Mouse (Mus musculus) ES-E14 (cell line): ENCODE data around the gene Rapgef6. TPM values are rescaled to one million over a fixed set of nuclear protein-coding genes. Genes with fewer than 3 reads are reported as not detected.

ENCODE experiments used
- DNase-seq: peaks from one replicate; pipeline ENCODE4 v3.0.0-alpha.2; 2013; ENCODE audit warnings: low read depth, low spot score
- H3K27ac ChIP-seq: 2 replicates; pipeline ENCODE4 v1.5.1; 2012; ENCODE audit warnings: low read depth, mild to moderate bottlenecking, low read length, moderate library complexity, mixed read lengths; ENCODE audit not compliant: poor library complexity, insufficient read depth, severe bottlenecking
- H3K36me3 ChIP-seq: 2 replicates; pipeline ENCODE4 v1.6.1; 2012; ENCODE audit warnings: mild to moderate bottlenecking, low read length, moderate library complexity, mixed read lengths; ENCODE audit not compliant: control insufficient read depth, poor library complexity, insufficient read depth, severe bottlenecking
- H3K4me1 ChIP-seq, 2 experiments: fragments of 150-350 bp in 1 of 2; sonication (generic) in 1 of 2; 2 replicates each; pipeline ENCODE4 v1.6.1; 2012; ENCODE audit warnings: low read length in 2 of 2, mild to moderate bottlenecking in 1 of 2, mixed read lengths in 1 of 2; ENCODE audit not compliant: control insufficient read depth in 2 of 2, insufficient read depth in 2 of 2, poor library complexity in 1 of 2
- H3K4me3 ChIP-seq, 2 experiments: fragments of 150-350 bp in 1 of 2; sonication (generic) in 1 of 2; 2 replicates each; pipeline ENCODE4 v1.5.1; 2012; ENCODE audit warnings: low read length in 2 of 2, low read depth in 1 of 2, mild to moderate bottlenecking in 1 of 2, mixed read lengths in 1 of 2; ENCODE audit not compliant: insufficient read depth in 1 of 2, poor library complexity in 1 of 2, severe bottlenecking in 1 of 2
- H3K9ac ChIP-seq: 2 replicates; pipeline ENCODE4 v1.6.1; 2012; ENCODE audit warnings: low read depth, mild to moderate bottlenecking, low read length, mixed read lengths; ENCODE audit not compliant: poor library complexity, insufficient read depth, severe bottlenecking
- H3K9me3 ChIP-seq: fragments of 150-350 bp; sonication (generic); 2 replicates; pipeline ENCODE4 v1.6.1; 2012; ENCODE audit warnings: low read depth, mild to moderate bottlenecking, low read length; ENCODE audit not compliant: control insufficient read depth, insufficient read depth
- CHD2 ChIP-seq: IDR thresholded peaks from 2 replicates; pipeline ENCODE4 v1.6.1; 2014; ENCODE audit warnings: mild to moderate bottlenecking, low read depth, low read length, inconsistent platforms
- HCFC1 ChIP-seq: IDR thresholded peaks from 2 replicates; pipeline ENCODE4 v1.6.1; 2012; ENCODE audit warnings: low read length, inconsistent platforms, borderline replicate concordance; ENCODE audit not compliant: insufficient read depth
- MAFK ChIP-seq: IDR thresholded peaks from 2 replicates; pipeline ENCODE4 v1.6.1; 2014; ENCODE audit warnings: mild to moderate bottlenecking, low read depth, low read length, inconsistent platforms; ENCODE audit not compliant: insufficient read depth
- ZC3H11A ChIP-seq: IDR thresholded peaks from 2 replicates; pipeline ENCODE4 v1.6.1; 2012; ENCODE audit warnings: low read depth, mild to moderate bottlenecking, inconsistent platforms, low read length, borderline replicate concordance
- ZNF384 ChIP-seq: IDR thresholded peaks from 2 replicates; pipeline ENCODE4 v1.6.1; 2012; ENCODE audit warnings: low read depth, low read length, inconsistent platforms
- in situ Hi-C, 2 experiments: fragments of 600-800 bp; cut with MboI; formaldehyde crosslinking; loops; one replicate each; pipeline ENCODE4 v1.15.1; 2025; ENCODE audit warnings: low sequenced_read_pairs in 2 of 2, inconsistent platforms in 1 of 2; ENCODE audit not compliant: unreplicated experiment in 2 of 2
- total RNA-seq: library from RNA; depleted of rRNA; stranded (reverse); fragments of 300-350 nt; gene quantifications from 2 replicates; pipeline ENCODE4 v1.2.3, GENCODE M21; 2012; rRNA removed

Rapgef6 gene
- total RNA-seq, 1 experiment = 28.5 TPM

GRCm38 (mm10) chr11:54736903-54737302, 214.3 kb downstream of the Rapgef6 start:
- TF ChIP-seq ZC3H11A (no peak), MAFK (no peak), ZNF384 (no peak), HCFC1 (no peak), CHD2 (no peak)
- H3K9me3 ChIP-seq = no peaks in the 10 kb centered on the region
- in situ Hi-C loops = no loop called here
- H3K27ac ChIP-seq = no peak overlapping the region
- no peak overlapping the region for H3K9ac ChIP-seq
- peaks cover 19% of the 10 kb centered on the region; the same call in 1 of the 2 replicates for H3K36me3 ChIP-seq
- no peaks in the 10 kb centered on the region for H3K4me1 ChIP-seq
- no peak overlapping the region for H3K4me3 ChIP-seq
- DNase-seq = no peak

GRCm38 (mm10) chr11:54739012-54739750, 216.5 kb downstream of the Rapgef6 start:
- no peaks in the 10 kb centered on the region for H3K4me1 ChIP-seq
- no peak overlapping the region for H3K9ac ChIP-seq
- H3K36me3 ChIP-seq = peaks cover 17% of the 10 kb centered on the region; the same call in 1 of the 2 replicates
- in situ Hi-C loops = no loop called here
- H3K27ac ChIP-seq = no peak overlapping the region
- no peaks in the 10 kb centered on the region for H3K9me3 ChIP-seq
- no peak for DNase-seq
- H3K4me3 ChIP-seq = no peak overlapping the region
- no peak for TF ChIP-seq ZNF384
- no peak for TF ChIP-seq CHD2
- TF ChIP-seq HCFC1 = no peak
- TF ChIP-seq ZC3H11A = no peak
- no peak for TF ChIP-seq MAFK

- Histone ChIP-seq H3K27ac (no peak overlapping the region), H3K4me3 (no peak overlapping the region), H3K9ac (no peak overlapping the region), H3K9me3 (no peaks in the 10 kb centered on the region), H3K36me3 (peaks cover 13% of the 10 kb centered on the region; the same call in 1 of the 2 replicates), H3K4me1 (peaks cover 2 to 5% of the 10 kb centered on the region in 2 experiments; a peak in 3 of 4 replicates)
- no peak for DNase-seq
- TF ChIP-seq ZNF384 (no peak), ZC3H11A (no peak), HCFC1 (no peak), MAFK (no peak), CHD2 (no peak)
- in situ Hi-C loops = no loop called here
These were observed 218.7 kb downstream of the Rapgef6 start for GRCm38 (mm10) chr11:54741330-54741729.

- Histone ChIP-seq H3K9me3 (no peaks in the 10 kb centered on the region), H3K9ac (no peak overlapping the region), H3K27ac (no peak overlapping the region; the same call in 1 of the 2 replicates), H3K36me3 (peaks cover 11% of the 10 kb centered on the region; the same call in 1 of the 2 replicates), H3K4me1 (peaks cover 2 to 5% of the 10 kb centered on the region in 2 experiments; a peak in 3 of 4 replicates), H3K4me3 (no peak overlapping the region)
- in situ Hi-C loops = no loop called here
- DNase-seq = no peak
- peak; percentile 73; the same call in 1 of the 2 replicates for TF ChIP-seq MAFK
- no peak for TF ChIP-seq HCFC1
These were observed 221.6 kb downstream of the Rapgef6 start for GRCm38 (mm10) chr11:54744231-54744630.

Other genes starting within 250 kb of the Rapgef6 start
- gene Acsl6, start 219.0 kb upstream of the Rapgef6 start, total RNA-seq = 3.7 and 5.3 TPM in 2 replicates
- gene Meikin, start 152.2 kb upstream of the Rapgef6 start, total RNA-seq = not detected in 2 replicates
- gene Fnip1, start 84.6 kb upstream of the Rapgef6 start, total RNA-seq = 13.5 and 13.9 TPM in 2 replicates